Mouse (Mus musculus) activated CD4-positive, CD25-positive, alpha-beta regulatory T cell (primary cell): ENCODE data around the gene Scgb1b11. TPM values are rescaled to one million over a fixed set of nuclear protein-coding genes. Genes with fewer than 3 reads are reported as not detected.

Experiments used
- polyA plus RNA-seq, 2 experiments: library from polyadenylated mRNA; unstranded; fragments of 100-300 nt; shearing (Covaris generic); gene quantifications; one replicate each; pipeline ENCODE4 v1.2.1; 2017

The Scgb1b11 gene
- not detected for polyA plus RNA-seq

GRCm38 (mm10) chr7:32222540-32222939, at the start of gene Scgb1b11:
Gene Scgb1b11 (plus strand): TSS chr7:32222840.

GRCm38 (mm10) chr7:32211045-32211444, 11.6 kb upstream of the Scgb1b11 start, which contains the start of gene Scgb2b11:
Gene Scgb2b11 (minus strand): TSS chr7:32211145.

Other genes with a start within 250 kb of the Scgb1b11 start
- not detected for gene Scgb1b10, start 122.0 kb upstream of the Scgb1b11 start, polyA plus RNA-seq
- gene Scgb2b11, start 11.7 kb upstream of the Scgb1b11 start, polyA plus RNA-seq, result not detected
- gene Scgb2b12, start 104.4 kb downstream of the Scgb1b11 start, polyA plus RNA-seq, result not detected
- not detected for gene Scgb1b12, start 111.3 kb downstream of the Scgb1b11 start, polyA plus RNA-seq
- not detected for gene Scgb1b29, start 218.7 kb downstream of the Scgb1b11 start, polyA plus RNA-seq